Mouse (Mus musculus) CH12.LX (cell line): ENCODE measurements around the gene Pex13. TPM values are rescaled to one million over a fixed set of nuclear protein-coding genes. Genes with fewer than 3 reads are reported as not detected.

Experiments used
- DNase-seq: peaks from one replicate; pipeline ENCODE4 v3.0.0-alpha.2; 2013; ENCODE audit errors: extremely low read depth
- H3K27ac ChIP-seq: 2 replicates; pipeline ENCODE4 v1.5.1; 2012; ENCODE audit warnings: low read depth, mild to moderate bottlenecking, control low read depth, moderate library complexity; ENCODE audit not compliant: insufficient read depth
- H3K27me3 ChIP-seq: replicated peaks from 2 replicates; pipeline ENCODE3; 2012; ENCODE audit warnings: inconsistent platforms
- H3K36me3 ChIP-seq, 2 experiments: replicated peaks in 1 of 2; 2 replicates each; pipeline versions ENCODE3 to v1.6.1; 2012; ENCODE audit warnings: inconsistent platforms in 1 of 2, low read length in 1 of 2, mild to moderate bottlenecking in 1 of 2, mixed read lengths in 1 of 2, moderate library complexity in 1 of 2; ENCODE audit not compliant: control insufficient read depth in 1 of 2, insufficient read depth in 1 of 2
- H3K4me1 ChIP-seq, 2 experiments: 2 replicates each; pipeline ENCODE4 v1.6.1; 2012; ENCODE audit warnings: inconsistent platforms in 1 of 2, moderate library complexity in 1 of 2; ENCODE audit not compliant: insufficient read depth in 2 of 2, control insufficient read depth in 1 of 2
- H3K4me2 ChIP-seq: 2 replicates; pipeline ENCODE4 v1.6.1; 2012; ENCODE audit warnings: low read depth, mild to moderate bottlenecking, control low read depth; ENCODE audit not compliant: poor library complexity, insufficient read depth, severe bottlenecking
- H3K4me3 ChIP-seq, 3 experiments: fragments of 150-350 bp in 1 of 3; sonication (generic) in 1 of 3; replicated peaks in 1 of 3; 2 replicates each; pipeline versions ENCODE3 to v1.5.1; 2011 to 2012; ENCODE audit warnings: low read depth in 2 of 3, low read length in 2 of 3, mild to moderate bottlenecking in 2 of 3, moderate library complexity in 2 of 3, control low read depth in 1 of 3, improper control_type of control experiment in 1 of 3, inconsistent platforms in 1 of 3, mixed read lengths in 1 of 3; ENCODE audit not compliant: poor library complexity in 1 of 3
- H3K79me2 ChIP-seq: replicated peaks from 2 replicates; pipeline ENCODE4 v1.6.1; 2012; ENCODE audit warnings: mild to moderate bottlenecking, moderate library complexity; ENCODE audit not compliant: control insufficient read depth, poor library complexity, insufficient read depth, severe bottlenecking; ENCODE audit errors: extremely low read depth
- H3K9ac ChIP-seq: 2 replicates; pipeline ENCODE4 v1.6.1; 2012; ENCODE audit warnings: low read depth, mild to moderate bottlenecking, control low read depth, moderate library complexity; ENCODE audit not compliant: insufficient read depth
- H3K9me3 ChIP-seq: replicated peaks from 2 replicates; pipeline ENCODE3; 2012; ENCODE audit warnings: low read length, inconsistent platforms, mixed read lengths
- BHLHE40 ChIP-seq: IDR thresholded peaks from 2 replicates; pipeline ENCODE4 v1.6.1; 2011; ENCODE audit warnings: mild to moderate bottlenecking, low read depth, low read length, improper control_type of control experiment
- CHD1 ChIP-seq: IDR thresholded peaks from 2 replicates; pipeline ENCODE4 v1.6.1; 2012; ENCODE audit warnings: low read depth, low read length, improper control_type of control experiment, inconsistent platforms
- CTCF ChIP-seq, 2 experiments: IDR thresholded peaks in 1 of 2; conservative IDR thresholded peaks in 1 of 2; 2 replicates each; pipeline ENCODE4 v1.5.1; 2011 to 2012; ENCODE audit warnings: low read depth in 2 of 2, low read length in 2 of 2, improper control_type of control experiment in 1 of 2, inconsistent platforms in 1 of 2, mild to moderate bottlenecking in 1 of 2, moderate library complexity in 1 of 2
- EP300 ChIP-seq: IDR thresholded peaks from 2 replicates; pipeline ENCODE4 v1.6.1; 2011; ENCODE audit warnings: low read length, improper control_type of control experiment
- ETS1 ChIP-seq: conservative IDR thresholded peaks from 2 replicates; pipeline ENCODE4 v1.6.1; 2012; ENCODE audit warnings: low read depth, mild to moderate bottlenecking, inconsistent platforms, low read length, improper control_type of control experiment, moderate library complexity
- IRF4 ChIP-seq: IDR thresholded peaks from 2 replicates; pipeline ENCODE4 v1.6.1; 2014; ENCODE audit warnings: low read depth, mild to moderate bottlenecking, inconsistent platforms, low read length, improper control_type of control experiment
- MEF2A ChIP-seq: IDR thresholded peaks from 2 replicates; pipeline ENCODE4 v1.6.1; 2014; ENCODE audit warnings: low read depth, mild to moderate bottlenecking, inconsistent platforms, low read length, improper control_type of control experiment, borderline replicate concordance
- POLR2A ChIP-seq: IDR thresholded peaks from 2 replicates; pipeline ENCODE4 v1.6.1; 2011; ENCODE audit warnings: low read depth, mild to moderate bottlenecking, improper control_type of control experiment, low read length
- SIN3A ChIP-seq: IDR thresholded peaks from 2 replicates; pipeline ENCODE4 v1.6.1; 2012; ENCODE audit warnings: low read length, improper control_type of control experiment, inconsistent platforms
- SMC3 ChIP-seq: IDR thresholded peaks from 2 replicates; pipeline ENCODE4 v1.6.1; 2011; ENCODE audit warnings: low read depth, low read length, improper control_type of control experiment
- UBTF ChIP-seq: IDR thresholded peaks from 2 replicates; pipeline ENCODE4 v1.6.1; 2012; ENCODE audit warnings: low read depth, mild to moderate bottlenecking, inconsistent platforms, low read length, improper control_type of control experiment, moderate library complexity
- USF2 ChIP-seq: conservative IDR thresholded peaks from 2 replicates; pipeline ENCODE4 v1.6.1; 2011; ENCODE audit warnings: low read depth, low read length, improper control_type of control experiment
- ZC3H11A ChIP-seq: IDR thresholded peaks from 2 replicates; pipeline ENCODE4 v1.6.1; 2012; ENCODE audit warnings: low read depth, mild to moderate bottlenecking, inconsistent platforms, low read length, improper control_type of control experiment
- dilution Hi-C: fragments of 300-500 bp; cut with MboI; formaldehyde crosslinking; loops from 2 replicates; pipeline ENCODE4 v1.14.3; 2020; ENCODE audit warnings: low sequenced_read_pairs; ENCODE audit not compliant: extremely low pct_unique_long_range_greater_than_20kb, extremely low pct_ligation_motif_present
- in situ Hi-C: fragments of 300-500 bp; cut with MboI; formaldehyde crosslinking; loops from 3 replicates; pipeline ENCODE4 v1.14.3; 2019; ENCODE audit warnings: low sequenced_read_pairs, low pct_ligation_motif_present, low pct_unique_long_range_greater_than_20kb, mixed read lengths
- polyA plus RNA-seq: library from polyadenylated mRNA; unstranded; fragments of >175 nt; gene quantifications from 2 replicates; pipeline ENCODE4 v1.2.1, GENCODE M21; 2012; ENCODE audit warnings: low read depth; ENCODE audit not compliant: insufficient read length
- total RNA-seq, 2 experiments: library from RNA; depleted of rRNA; stranded (reverse); fragments of 300-350 nt in 1 of 2; fragments of >200 nt in 1 of 2; gene quantifications; 2 replicates each; pipeline ENCODE4 v1.2.3; 2012 to 2014

The Pex13 gene
- total and polyA plus RNA-seq, 3 experiments = 20.4 to 42.7 (median 21.5) TPM

DNA sequence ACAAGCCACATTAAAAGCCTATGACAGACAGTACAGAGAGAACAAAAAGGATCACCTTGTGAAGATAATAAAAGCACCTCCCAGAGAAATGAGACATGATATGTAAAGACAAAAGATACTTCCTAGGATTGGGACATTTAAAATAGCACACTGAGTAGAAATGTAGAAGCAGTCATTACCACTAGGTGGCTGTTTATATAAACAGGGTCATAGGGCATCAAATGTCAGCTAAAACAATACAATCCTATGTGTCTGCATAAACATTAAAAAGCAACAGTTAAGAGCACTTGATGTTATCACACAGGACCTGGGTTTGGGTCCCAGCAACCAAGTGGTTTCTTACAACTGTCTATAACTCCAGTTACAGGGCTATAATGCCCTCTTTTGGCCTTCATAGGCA lies 35.1 kb downstream of the Pex13 start:
- no peaks in the 10 kb centered on the region for H3K79me2 ChIP-seq
- H3K4me2 ChIP-seq = no peak overlapping the region
- no peak overlapping the region for H3K4me3 ChIP-seq
- H3K36me3 ChIP-seq = peaks cover 0 to 7% of the 10 kb centered on the region in 2 experiments
- no peaks in the 10 kb centered on the region for H3K9me3 ChIP-seq
- dilution Hi-C loops = no loop called here
- TF ChIP-seq MEF2A (no peak), CTCF (conservative IDR thresholded peaks at IDR 0.05 in 1 of 2, IDR thresholded peaks at IDR 0.05 in 1 of 2; ENCODE audit: low read depth in 2 of 2, low read length in 2 of 2) (peak in 1 of 2 experiments; percentile 50; a peak in 2 of 4 replicates), BHLHE40 (no peak), UBTF (no peak), SMC3 (no peak), ETS1 (no peak), POLR2A (no peak), USF2 (no peak), EP300 (no peak)
- H3K4me1 ChIP-seq = peaks cover 0 to 5% of the 10 kb centered on the region in 2 experiments; a peak in 2 of 4 replicates
- in situ Hi-C loops = no loop called here
- no peak overlapping the region for H3K27ac ChIP-seq
- no peak for DNase-seq
- no peaks in the 10 kb centered on the region for H3K27me3 ChIP-seq
- no peak overlapping the region for H3K9ac ChIP-seq

- in situ Hi-C loops = no loop called here
- Histone ChIP-seq H3K4me1 (no peaks in the 10 kb centered on the region), H3K9ac (no peak overlapping the region), H3K4me3 (no peak overlapping the region), H3K79me2 (no peaks in the 10 kb centered on the region), H3K27ac (no peak overlapping the region), H3K4me2 (no peak overlapping the region), H3K27me3 (no peaks in the 10 kb centered on the region), H3K36me3 (peaks cover 7 to 12% of the 10 kb centered on the region in 2 experiments), H3K9me3 (no peaks in the 10 kb centered on the region)
- dilution Hi-C loops = no loop called here
- DNase-seq = no peak
- TF ChIP-seq SIN3A (no peak), IRF4 (no peak), ZC3H11A (no peak)
Measured at GRCm38 (mm10) chr11:23618995-23619394, 46.8 kb downstream of the Pex13 start.

DNA sequence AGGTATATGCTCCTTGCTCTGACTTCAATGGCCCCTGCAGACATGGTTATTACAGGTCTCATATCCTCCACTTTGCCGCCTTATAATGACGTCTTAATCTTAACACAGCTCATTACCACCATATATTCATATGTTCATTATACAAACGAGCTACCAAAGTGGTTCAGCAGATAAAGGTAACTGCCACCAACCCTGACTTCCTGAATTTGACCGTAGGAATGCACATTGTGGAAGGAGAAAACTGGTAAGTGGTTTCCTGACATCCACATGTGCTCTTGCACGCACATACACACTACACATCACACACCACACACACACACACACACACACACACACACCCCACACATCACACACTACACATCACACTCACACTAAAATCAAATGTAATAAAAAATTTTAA lies 51.2 kb downstream of the Pex13 start:
- TF ChIP-seq CHD1 = no peak
- in situ Hi-C loops (no loop called here), dilution Hi-C loops (no loop called here)
- DNase-seq = no peak
- Histone ChIP-seq H3K4me2 (no peak overlapping the region), H3K79me2 (no peaks in the 10 kb centered on the region), H3K27me3 (no peaks in the 10 kb centered on the region), H3K27ac (no peak overlapping the region), H3K4me3 (no peak overlapping the region), H3K9ac (no peak overlapping the region), H3K36me3 (peaks cover 0 to 8% of the 10 kb centered on the region in 2 experiments), H3K4me1 (no peaks in the 10 kb centered on the region), H3K9me3 (no peaks in the 10 kb centered on the region)
